Mouse (Mus musculus) hindbrain, embryonic 10.5 days (tissue): ENCODE data around the gene Klf9. TPM values are rescaled to one million over a fixed set of nuclear protein-coding genes. Genes with fewer than 3 reads are reported as not detected.

Experiments used
- DNase-seq: peaks from one replicate; pipeline ENCODE4 v3.0.0-alpha.2; 2017; ENCODE audit warnings: low spot score
- H3K27ac ChIP-seq: fragments of 300-500 bp; sonication (generic); 2 replicates; pipeline ENCODE4 v1.5.1; 2016; ENCODE audit warnings: mild to moderate bottlenecking, moderate library complexity
- H3K27me3 ChIP-seq: fragments of 300-500 bp; sonication (generic); 2 replicates; pipeline ENCODE4 v1.6.1; 2016; ENCODE audit warnings: mild to moderate bottlenecking; ENCODE audit not compliant: poor library complexity, insufficient read depth, severe bottlenecking
- H3K36me3 ChIP-seq: fragments of 300-500 bp; sonication (generic); 2 replicates; pipeline ENCODE4 v1.6.1; 2016; ENCODE audit warnings: mild to moderate bottlenecking, moderate library complexity
- H3K4me1 ChIP-seq: fragments of 300-500 bp; sonication (generic); replicated peaks from 2 replicates; pipeline ENCODE4 v1.6.1; 2016; ENCODE audit warnings: mild to moderate bottlenecking
- H3K4me3 ChIP-seq: fragments of 300-500 bp; sonication (generic); 2 replicates; pipeline ENCODE4 v1.5.1; 2016; ENCODE audit warnings: mild to moderate bottlenecking, moderate library complexity
- H3K9me3 ChIP-seq: fragments of 300-500 bp; sonication (generic); 2 replicates; pipeline ENCODE4 v1.6.1; 2016; ENCODE audit warnings: mild to moderate bottlenecking, moderate library complexity
- WGBS: fragments of 180-500 bp; shearing (Covaris S2); methylation state at CpG from one replicate; pipeline ENCODE4 v1.1.7; 2016; 5-methylcytosine and 5-hydroxymethylcytosine counted together
- polyA plus RNA-seq: library from polyadenylated mRNA; unstranded; fragments of >200 nt; fragmentation: Nextera tagmentation; extraction: Ambion mirVana; gene quantifications from 2 replicates; pipeline ENCODE4 v1.2.1, GENCODE M21; 2016

Klf9 gene
- polyA plus RNA-seq, result 1.1 and 1.2 TPM in 2 replicates

DNA sequence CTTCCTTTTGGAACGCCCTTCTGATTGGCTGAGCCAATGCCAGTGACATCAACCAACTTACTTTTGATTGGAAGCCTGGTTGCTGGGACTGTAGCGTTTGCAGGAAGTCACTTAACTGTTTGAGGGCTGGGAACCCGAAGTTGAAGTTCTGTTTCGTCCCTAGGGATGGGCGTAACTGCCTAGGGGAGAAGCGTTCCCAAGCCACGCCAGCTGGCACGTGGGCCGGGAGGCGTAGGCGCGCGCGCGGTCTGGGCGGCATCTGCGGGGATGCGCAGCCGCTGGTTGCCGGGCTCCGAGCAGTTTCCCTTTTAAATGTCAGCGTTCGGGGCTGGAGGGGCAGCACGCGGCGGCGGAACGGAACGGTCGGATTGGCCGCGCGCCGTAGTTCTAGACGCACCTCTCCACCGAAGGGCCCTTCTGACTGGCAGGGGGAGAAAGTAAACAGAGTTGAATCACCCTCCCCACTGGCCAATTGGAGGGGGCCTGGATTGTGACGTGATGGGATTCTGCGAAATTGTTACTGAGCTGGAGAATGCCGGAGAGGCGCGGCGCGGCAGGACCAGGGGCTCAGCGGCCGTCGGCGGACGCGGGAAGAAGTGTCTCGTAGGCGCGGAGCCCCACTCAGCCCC is at the start of gene Klf9:
Gene Klf9 (plus strand): TSS at position 538 of the 629 bp plus-strand sequence.
- Histone ChIP-seq H3K27me3 (peaks cover 71% of the 10 kb centered on the region), H3K4me3 (peak within 1 kb of the TSS; percentile 66), H3K27ac (peak within 1 kb of the TSS; percentile 84)

DNA sequence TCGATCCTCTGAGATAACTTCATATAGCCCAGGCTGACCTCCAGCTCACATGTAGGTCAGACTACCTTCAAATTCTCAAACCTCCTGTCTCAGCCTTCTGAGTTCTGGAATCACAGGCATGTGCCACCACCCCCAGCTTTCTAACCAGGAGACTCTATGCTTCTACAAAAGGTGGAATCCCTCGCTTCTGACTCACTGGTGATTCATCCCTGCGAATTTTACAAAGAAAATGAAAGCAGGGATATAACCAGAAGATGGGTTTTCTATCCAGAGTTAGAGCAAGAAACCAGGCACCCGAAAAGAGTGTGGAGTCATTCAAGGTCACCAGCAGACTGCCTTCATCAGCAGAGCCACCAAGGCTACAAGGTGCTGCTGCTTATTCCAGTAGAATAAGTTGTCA is 49.4 kb upstream of the Klf9 start:
- WGBS, result 87% methylated on average over 4 of the region's 4 CpGs
- H3K9me3 ChIP-seq, result no peaks in the 10 kb centered on the region
- no peaks in the 10 kb centered on the region for H3K4me1 ChIP-seq
- no peak overlapping the region for H3K4me3 ChIP-seq
- no peaks in the 10 kb centered on the region for H3K36me3 ChIP-seq
- H3K27ac ChIP-seq, result no peak overlapping the region
- no peaks in the 10 kb centered on the region for H3K27me3 ChIP-seq
- no peak for DNase-seq

More for the DNA sequence above, at the start of gene Klf9:
- peak; percentile 90 for DNase-seq
- Histone ChIP-seq H3K9me3 (no peaks in the 10 kb centered on the region), H3K36me3 (no peaks in the 10 kb centered on the region), H3K4me1 (peaks cover 30% of the 10 kb centered on the region)
- under 1% methylated on average over 52 of the region's 52 CpGs for WGBS

DNA sequence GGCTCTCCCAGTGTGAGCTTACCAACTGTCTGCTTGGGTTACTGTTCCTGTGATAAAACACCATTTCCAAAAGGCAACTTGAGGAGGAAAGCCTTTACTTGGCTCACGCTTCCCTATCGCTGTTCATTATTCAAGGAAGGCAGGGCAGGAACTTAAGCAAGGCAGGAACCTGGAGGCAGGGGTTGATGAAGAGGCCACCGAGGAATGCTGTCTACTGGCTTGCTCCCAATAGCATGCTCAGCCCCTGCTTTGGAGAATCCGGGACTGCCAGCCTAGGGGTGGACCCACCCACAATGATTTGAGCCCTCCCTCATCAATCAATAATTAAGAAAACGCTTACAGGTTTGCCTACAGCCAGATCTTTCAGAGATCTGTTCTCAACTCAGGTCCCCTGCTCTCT is 47.5 kb upstream of the Klf9 start:
- no peaks in the 10 kb centered on the region for H3K4me1 ChIP-seq
- 89% methylated on average over 5 of the region's 5 CpGs for WGBS
- H3K9me3 ChIP-seq, result no peaks in the 10 kb centered on the region
- H3K27ac ChIP-seq, result no peak overlapping the region
- no peak for DNase-seq
- no peaks in the 10 kb centered on the region for H3K36me3 ChIP-seq
- no peaks in the 10 kb centered on the region for H3K27me3 ChIP-seq
- no peak overlapping the region for H3K4me3 ChIP-seq

DNA sequence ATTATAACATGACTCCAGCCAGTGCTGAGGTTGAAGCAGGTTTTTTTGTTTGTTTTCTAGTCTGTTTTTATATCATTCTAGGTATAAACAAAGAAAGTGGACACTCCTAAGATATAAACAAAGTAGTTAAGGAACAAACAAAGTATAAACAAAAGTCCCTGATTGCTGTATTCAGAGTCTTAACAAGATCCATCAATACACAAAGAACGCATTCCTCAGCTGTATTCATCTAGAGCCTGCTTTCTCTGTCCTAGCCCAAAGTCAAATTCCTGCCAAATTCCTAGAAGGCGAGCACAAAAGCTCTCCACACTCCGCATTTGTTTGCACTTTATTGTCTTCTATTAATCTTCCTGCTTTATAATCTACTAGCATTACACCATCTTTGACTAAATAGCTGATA is 46.1 kb upstream of the Klf9 start:
- no peak overlapping the region for H3K27ac ChIP-seq
- no peaks in the 10 kb centered on the region for H3K4me1 ChIP-seq
- no peaks in the 10 kb centered on the region for H3K9me3 ChIP-seq
- H3K36me3 ChIP-seq, result no peaks in the 10 kb centered on the region
- no peaks in the 10 kb centered on the region for H3K27me3 ChIP-seq
- no peak overlapping the region for H3K4me3 ChIP-seq
- WGBS, result 62% methylated on average over 3 of the region's 3 CpGs
- no peak for DNase-seq

DNA sequence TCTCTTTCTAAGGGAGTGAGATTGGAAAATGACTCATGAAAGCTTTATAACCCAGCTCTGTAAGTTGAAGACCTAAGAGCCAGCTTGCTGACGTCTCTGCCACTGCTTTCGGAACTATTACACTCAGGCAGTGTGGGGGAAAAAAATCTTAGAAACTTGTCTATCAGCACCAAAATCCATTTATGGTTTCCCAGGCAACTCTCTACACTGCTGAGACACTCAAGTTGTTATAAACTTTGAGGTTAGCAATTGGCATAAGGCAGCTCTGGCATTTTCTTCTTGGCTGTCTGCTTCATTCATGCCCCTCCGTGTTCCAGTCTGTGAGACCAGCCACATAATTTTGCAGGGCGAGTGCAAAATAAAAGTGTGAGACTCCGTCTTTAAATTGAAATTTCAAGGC is 34.2 kb upstream of the Klf9 start:
- H3K36me3 ChIP-seq, result no peaks in the 10 kb centered on the region
- H3K9me3 ChIP-seq, result no peaks in the 10 kb centered on the region
- DNase-seq, result no peak
- no peaks in the 10 kb centered on the region for H3K27me3 ChIP-seq
- no peak overlapping the region for H3K4me3 ChIP-seq
- no peak overlapping the region for H3K27ac ChIP-seq
- no peaks in the 10 kb centered on the region for H3K4me1 ChIP-seq
- WGBS, result 86% methylated on average over 5 of the region's 5 CpGs

DNA sequence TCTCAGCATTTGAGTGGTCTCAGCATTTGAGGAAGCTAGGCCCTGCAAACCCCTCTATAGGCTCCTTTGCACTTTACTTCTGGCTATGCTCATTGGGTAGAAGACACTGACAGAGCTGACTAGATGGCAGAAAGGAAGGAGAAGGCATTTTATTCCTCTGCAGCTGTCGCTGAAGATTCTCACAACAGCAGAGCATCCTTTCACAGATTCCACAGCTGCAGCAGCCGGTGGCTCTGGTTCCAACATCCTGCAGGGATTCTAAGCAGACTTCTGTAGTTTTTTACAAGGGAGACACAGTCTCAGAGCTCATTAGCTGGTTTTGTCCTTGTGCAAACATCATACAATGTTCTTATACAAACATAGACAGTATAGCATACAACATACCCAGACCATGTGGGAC is 33.7 kb upstream of the Klf9 start:
- 81% methylated on average over 2 of the region's 2 CpGs for WGBS
- DNase-seq, result no peak
- no peaks in the 10 kb centered on the region for H3K27me3 ChIP-seq

DNA sequence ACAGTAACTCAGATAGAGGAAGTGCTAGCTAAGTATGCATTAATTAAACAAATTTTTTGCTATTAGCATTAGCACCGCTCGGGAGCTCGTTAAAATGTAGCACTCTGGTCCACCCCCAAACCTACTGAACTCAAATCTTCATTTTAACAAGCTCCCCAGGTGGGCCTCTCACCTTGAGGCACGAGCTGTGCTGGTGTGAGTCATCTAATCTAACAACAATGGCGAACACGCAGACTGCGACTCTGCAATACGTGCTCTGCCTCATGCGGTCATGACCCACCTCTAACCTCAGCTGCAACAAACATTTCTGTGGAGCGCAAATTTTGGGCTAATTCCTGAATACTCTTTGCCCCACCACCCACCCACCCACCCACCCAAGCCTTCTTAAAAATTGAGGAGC is 19.2 kb upstream of the Klf9 start:
- Histone ChIP-seq H3K36me3 (no peaks in the 10 kb centered on the region), H3K4me3 (no peak overlapping the region), H3K9me3 (no peaks in the 10 kb centered on the region), H3K27me3 (no peaks in the 10 kb centered on the region), H3K27ac (no peak overlapping the region), H3K4me1 (no peaks in the 10 kb centered on the region)
- WGBS, result 40% methylated on average over 10 of the region's 10 CpGs
- no peak for DNase-seq

More for the DNA sequence above, 33.7 kb upstream of the Klf9 start:
- Histone ChIP-seq H3K36me3 (no peaks in the 10 kb centered on the region), H3K9me3 (no peaks in the 10 kb centered on the region), H3K4me3 (no peak overlapping the region), H3K27ac (no peak overlapping the region), H3K4me1 (no peaks in the 10 kb centered on the region)

DNA sequence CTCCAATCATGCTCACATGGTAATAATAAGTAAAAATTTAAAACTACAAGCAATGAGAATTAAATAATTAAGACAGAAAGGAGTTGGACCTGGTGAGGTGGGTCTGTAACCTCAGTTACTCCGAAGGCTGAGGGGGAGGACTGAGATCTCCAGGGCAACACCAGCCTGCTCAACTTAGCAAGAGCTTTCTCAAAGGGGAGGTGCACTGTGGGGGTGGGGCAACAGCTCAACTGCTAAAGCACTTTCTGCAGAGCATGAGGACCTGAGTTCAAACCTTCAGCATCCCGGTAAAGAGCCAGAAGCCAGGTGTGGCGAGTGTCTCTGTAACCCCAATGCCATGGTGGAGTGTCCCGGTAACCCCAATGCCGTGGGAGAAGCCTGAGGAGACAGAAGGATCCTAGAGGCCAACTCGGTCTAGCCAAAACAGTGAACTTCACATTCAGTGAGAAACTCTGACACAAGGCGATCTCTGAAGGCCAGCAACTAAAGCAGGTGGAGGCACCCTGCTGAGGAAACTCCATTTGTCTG is 16.9 kb upstream of the Klf9 start:
- no peak overlapping the region for H3K4me3 ChIP-seq
- 82% methylated on average over 7 of the region's 7 CpGs for WGBS
- H3K9me3 ChIP-seq, result no peaks in the 10 kb centered on the region
- H3K36me3 ChIP-seq, result no peaks in the 10 kb centered on the region
- no peak overlapping the region for H3K27ac ChIP-seq
- no peak for DNase-seq
- H3K4me1 ChIP-seq, result no peaks in the 10 kb centered on the region
- no peaks in the 10 kb centered on the region for H3K27me3 ChIP-seq

DNA sequence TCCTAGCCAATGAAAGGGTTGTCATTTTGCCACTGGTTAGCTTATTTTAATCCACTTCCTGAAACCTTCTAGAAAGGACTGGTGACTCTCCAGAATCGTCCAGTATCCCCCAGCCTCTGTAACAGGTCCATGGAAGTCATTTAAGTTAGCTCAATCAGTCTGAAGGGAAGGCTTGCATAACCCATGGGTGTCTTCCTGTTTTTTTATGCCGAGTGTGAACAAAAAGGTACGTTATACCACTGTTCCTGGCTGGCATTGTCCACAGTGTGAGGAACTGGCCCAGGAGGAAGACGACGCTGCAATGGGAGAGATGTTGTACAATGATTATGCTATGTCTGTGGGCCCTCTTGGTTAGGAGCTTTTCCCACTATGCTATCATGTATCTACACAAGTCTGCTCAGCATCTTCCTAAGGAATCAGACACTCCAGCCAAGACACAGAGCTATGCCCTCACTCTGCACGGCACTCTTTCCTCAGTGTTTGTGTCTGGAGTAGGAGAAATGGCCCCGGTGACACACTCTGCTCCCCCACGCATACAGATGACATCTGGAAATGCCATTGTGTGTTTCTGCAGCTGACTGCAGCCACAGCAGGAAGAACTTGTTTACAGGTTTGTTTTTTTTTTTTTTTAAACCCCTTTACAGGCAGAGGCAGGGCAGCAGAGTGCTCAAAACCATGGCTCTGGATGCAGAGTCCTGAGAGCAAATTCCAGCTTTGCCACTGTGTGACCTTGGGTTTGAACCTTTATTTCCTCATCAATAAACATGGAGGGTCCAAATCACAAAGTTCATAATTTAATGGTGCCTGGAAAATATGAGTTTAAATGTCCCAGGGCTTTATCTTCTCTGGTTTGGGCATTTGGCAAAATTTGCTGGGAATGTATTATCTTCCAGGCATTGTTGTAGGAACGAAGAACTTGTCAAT is 15.5 kb upstream of the Klf9 start:
- 82% methylated on average over 9 of the region's 9 CpGs for WGBS
- DNase-seq, result no peak
- Histone ChIP-seq H3K4me1 (no peaks in the 10 kb centered on the region), H3K9me3 (no peaks in the 10 kb centered on the region), H3K4me3 (no peak overlapping the region), H3K27ac (no peak overlapping the region), H3K36me3 (no peaks in the 10 kb centered on the region), H3K27me3 (peaks cover 5% of the 10 kb centered on the region; the same call in 1 of the 2 replicates)

DNA sequence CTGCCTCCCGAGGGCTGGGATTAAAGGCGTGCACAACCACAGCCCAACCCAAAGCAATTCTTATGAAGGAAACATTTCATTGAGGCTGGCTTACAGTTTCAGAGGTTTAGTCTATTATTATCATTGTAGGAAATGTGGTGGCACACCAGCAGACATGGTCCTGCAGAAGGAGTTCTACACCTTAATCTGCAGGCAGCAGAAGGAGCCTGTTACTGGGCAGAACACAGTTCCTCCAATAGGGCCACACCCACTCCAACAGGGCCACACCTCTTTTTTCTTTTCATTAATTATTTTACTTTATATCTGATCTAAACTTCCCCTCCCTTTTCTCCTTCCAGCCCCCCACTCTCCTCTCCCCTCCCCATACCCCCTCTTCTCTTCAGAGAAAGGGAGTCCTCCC is 11.1 kb upstream of the Klf9 start:
- H3K4me1 ChIP-seq, result peaks cover 20% of the 10 kb centered on the region
- WGBS, result 94% methylated on average over 2 of the region's 2 CpGs
- no peak overlapping the region for H3K27ac ChIP-seq
- H3K4me3 ChIP-seq, result no peak overlapping the region
- no peaks in the 10 kb centered on the region for H3K9me3 ChIP-seq
- peaks cover 50% of the 10 kb centered on the region for H3K27me3 ChIP-seq
- no peak for DNase-seq
- H3K36me3 ChIP-seq, result no peaks in the 10 kb centered on the region

DNA sequence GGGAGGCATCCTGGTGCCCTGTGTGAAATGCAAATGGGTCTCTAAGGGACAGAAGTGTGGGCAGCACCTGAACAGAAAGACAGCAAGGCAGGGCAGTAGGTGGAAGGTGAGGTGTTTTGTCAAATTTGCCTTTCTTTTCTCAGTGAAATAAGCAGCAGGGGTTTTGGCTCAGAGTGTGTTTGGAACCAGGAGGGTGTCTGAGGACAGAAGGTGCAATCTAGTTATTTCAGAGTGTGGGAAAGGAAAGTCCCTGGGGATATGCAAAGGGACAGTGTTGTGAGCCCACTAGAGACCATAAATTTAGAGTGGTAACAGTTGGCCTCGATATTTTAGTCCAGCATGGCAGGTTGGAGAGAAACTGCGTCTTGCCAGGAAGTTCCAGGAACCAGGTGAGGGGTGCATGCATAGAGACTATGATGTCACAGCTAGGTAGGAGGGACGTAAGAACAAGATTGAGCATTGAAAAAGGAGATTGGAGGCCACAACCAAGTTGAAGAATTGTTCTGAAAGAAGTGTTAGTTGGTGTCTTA is 8.9 kb upstream of the Klf9 start:
- no peak for DNase-seq
- Histone ChIP-seq H3K4me1 (peaks cover 39% of the 10 kb centered on the region), H3K27ac (no peak overlapping the region), H3K9me3 (no peaks in the 10 kb centered on the region), H3K27me3 (peaks cover 72% of the 10 kb centered on the region), H3K4me3 (no peak overlapping the region), H3K36me3 (no peaks in the 10 kb centered on the region)
- 58% methylated on average over 3 of the region's 3 CpGs for WGBS

DNA sequence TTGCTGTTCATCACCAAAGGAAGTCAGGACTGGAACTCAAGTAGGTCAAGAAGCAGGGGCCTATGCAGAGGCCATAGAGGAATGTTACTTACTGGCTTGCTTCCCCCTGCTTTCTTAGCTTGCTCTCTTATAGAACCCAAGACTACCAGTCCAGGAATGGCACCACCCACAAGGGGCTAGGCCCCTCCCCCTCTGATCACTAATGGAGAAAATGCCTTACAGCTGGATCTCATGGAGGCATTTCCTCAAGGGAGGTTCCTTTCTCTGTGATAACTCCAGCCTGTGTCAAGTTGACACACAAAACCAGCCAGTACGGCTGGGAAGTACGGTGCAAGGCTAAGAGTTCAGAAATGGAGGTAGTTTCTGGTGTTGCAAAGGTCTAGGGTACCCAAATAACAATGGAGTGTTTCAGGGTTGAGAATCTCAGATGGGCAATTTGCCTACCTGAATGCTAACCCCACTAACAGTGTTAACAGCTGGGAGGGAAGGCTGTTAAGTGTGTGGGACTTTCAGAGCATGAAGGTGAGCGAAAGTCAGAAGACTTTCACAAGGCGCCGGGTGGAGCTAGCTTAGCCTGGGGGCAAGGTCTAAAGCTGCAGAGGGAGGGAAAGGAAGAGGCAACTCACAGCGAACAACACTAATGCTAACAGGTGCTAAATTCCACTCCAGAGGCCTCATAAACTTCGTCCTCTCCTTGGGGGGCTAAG is 8.2 kb upstream of the Klf9 start:
- H3K4me1 ChIP-seq, result peaks cover 39% of the 10 kb centered on the region
- H3K36me3 ChIP-seq, result no peaks in the 10 kb centered on the region
- DNase-seq, result no peak
- no peak overlapping the region for H3K27ac ChIP-seq
- 15% methylated on average over 7 of the region's 7 CpGs for WGBS
- no peak overlapping the region for H3K4me3 ChIP-seq
- H3K9me3 ChIP-seq, result no peaks in the 10 kb centered on the region
- peaks cover 79% of the 10 kb centered on the region for H3K27me3 ChIP-seq
